Mouse (Mus musculus): ENCODE results near the gene Zdhhc16.
"Not testable (repeated sequence)": the region's sequence is repeated elsewhere in the genome, so short reads cannot be mapped to it uniquely, and the experiment has no call there.

The Zdhhc16 gene

GRCm38 (mm10) chr19:41913774-41914591 is 19.3 kb upstream of the Zdhhc16 start:
- DNase-seq (ENCODE audit: extremely low read depth, low read depth): no peak

- not testable (repeated sequence) for DNase-seq (ENCODE audit: extremely low read depth, low read depth)
These were observed 18.7 kb upstream of the Zdhhc16 start for GRCm38 (mm10) chr19:41914592-41914882.

GRCm38 (mm10) chr19:41915294-41915693 is 18.0 kb upstream of the Zdhhc16 start:
- no peak for DNase-seq (ENCODE audit: extremely low read depth, low read depth)

- no peak for DNase-seq (ENCODE audit: extremely low read depth, low read depth)
These were observed 16.4 kb upstream of the Zdhhc16 start for GRCm38 (mm10) chr19:41916853-41917252.

DNA sequence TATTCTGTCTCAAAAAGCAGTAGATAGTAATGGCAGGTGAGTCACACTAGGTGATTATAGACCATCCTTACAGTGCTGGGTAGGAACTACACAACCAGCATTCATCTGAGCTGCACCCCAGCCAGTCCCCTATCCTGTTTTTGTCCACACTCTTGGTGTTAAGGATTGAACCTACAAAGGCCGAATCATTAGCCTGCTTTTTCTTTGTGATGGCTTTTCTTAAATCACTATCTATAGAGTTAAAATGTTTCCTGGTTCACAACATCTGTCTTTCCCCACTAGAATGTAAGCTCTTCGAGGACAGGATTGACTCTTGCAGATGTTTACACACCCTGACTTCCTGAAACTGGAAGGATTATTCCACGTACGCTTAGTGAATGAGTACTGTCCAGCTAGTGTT is 13.8 kb upstream of the Zdhhc16 start:
- DNase-seq (ENCODE audit: extremely low read depth, low read depth): no peak

- no peak for DNase-seq (ENCODE audit: extremely low read depth, low read depth)
These were observed 12.7 kb upstream of the Zdhhc16 start for GRCm38 (mm10) chr19:41920412-41921067.

GRCm38 (mm10) chr19:41932686-41933085 is 594 bp upstream of the Zdhhc16 start:
- DNase-seq (ENCODE audit: extremely low read depth, low read depth): peak; percentile 79

GRCm38 (mm10) chr19:41934124-41934523 is 844 bp downstream of the Zdhhc16 start:
- peak; percentile 31 for DNase-seq (ENCODE audit: extremely low read depth, low read depth)

GRCm38 (mm10) chr19:41935921-41936320 is 2.6 kb downstream of the Zdhhc16 start:
- DNase-seq (ENCODE audit: extremely low read depth, low read depth): no peak

DNA sequence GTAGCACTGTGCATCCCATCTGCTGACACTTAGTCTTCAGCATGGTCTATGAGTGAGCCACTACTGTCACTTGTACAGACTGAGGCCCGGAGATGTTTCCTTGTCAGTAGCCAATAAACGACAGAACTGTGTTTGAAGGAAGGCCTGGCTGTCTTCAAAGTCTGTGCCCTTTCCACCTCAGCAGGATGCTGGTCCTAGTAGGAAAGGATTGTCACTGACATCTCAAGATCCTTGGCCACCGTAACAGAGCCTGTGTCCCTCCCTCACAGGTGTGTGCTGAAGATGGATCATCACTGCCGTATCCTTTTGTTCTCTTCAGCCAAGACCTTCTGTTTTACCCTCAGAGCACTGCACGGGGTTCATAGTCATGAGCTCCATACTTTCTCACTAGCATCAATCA is 5.3 kb downstream of the Zdhhc16 start:
- DNase-seq (ENCODE audit: extremely low read depth, low read depth): no peak

DNA sequence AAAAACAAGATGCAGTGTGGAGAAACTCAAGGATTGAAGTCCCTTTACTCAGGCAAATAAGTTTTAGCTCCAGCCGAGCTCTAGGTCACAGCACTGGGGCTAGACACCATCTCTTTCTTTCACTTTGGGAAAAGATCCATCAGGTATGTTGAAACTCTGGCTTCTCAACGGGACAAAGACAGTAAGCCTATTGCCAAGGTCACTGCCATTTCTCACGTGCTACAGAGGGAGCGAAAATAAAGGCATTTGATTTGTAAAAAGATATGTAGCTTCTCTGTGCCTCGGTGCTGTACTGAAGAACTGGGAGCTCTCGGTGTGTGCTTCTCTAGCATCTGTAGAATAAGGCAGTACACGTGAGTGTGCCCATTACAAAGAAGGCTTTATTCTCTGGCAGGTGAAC is 10.6 kb downstream of the Zdhhc16 start:
- DNase-seq (ENCODE audit: extremely low read depth, low read depth): no peak

- peak; percentile 23 for DNase-seq (ENCODE audit: extremely low read depth, low read depth)
These were observed 19.0 kb downstream of the Zdhhc16 start for GRCm38 (mm10) chr19:41952287-41952686.

DNA sequence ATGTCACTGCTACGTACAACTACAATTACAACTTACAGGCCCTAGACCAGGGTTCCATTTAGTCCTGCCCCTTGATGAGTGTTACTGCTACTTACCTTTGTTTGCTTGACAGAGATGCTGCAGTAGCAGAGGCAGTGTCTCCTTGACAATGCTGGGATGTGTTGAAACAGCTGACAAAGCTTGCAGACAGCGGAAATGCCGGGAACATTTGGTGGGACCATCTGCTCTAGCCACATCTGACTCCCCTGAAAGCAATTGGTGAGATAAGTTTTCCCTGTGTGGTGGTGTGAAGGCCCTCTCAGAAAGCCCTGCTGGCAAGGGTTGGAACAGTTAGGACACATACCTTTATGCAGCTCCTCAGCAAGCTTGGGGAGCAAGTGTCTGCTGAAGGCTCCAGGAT is 20.3 kb downstream of the Zdhhc16 start:
- DNase-seq (ENCODE audit: extremely low read depth, low read depth): no peak

GRCm38 (mm10) chr19:41969618-41970017 is 36.3 kb downstream of the Zdhhc16 start:
- DNase-seq (ENCODE audit: extremely low read depth, low read depth): no peak

- DNase-seq (ENCODE audit: extremely low read depth, low read depth): no peak
These were observed 40.9 kb downstream of the Zdhhc16 start for GRCm38 (mm10) chr19:41973891-41974794.

DNA sequence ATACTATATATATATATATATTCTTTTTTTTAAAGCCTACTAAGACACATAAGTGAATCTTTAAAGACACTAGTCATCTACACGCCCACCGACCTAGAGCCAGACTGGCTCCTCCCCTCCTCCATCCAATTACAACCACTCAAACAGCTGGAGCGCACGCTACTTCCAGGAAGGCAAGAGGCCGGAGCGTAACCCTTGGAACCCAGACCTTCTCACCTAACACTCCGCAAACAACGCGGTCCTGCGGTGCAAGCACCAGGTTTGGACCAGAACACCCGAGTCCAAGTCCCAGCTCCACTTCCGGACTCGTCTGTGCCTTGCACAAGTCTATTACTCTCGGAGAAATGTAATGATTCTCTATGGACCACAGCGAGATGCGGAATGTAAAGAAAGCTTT is 47.1 kb downstream of the Zdhhc16 start:
- DNase-seq (ENCODE audit: extremely low read depth, low read depth): peak; percentile 65

GRCm38 (mm10) chr19:41980819-41981594 is 47.7 kb downstream of the Zdhhc16 start, which contains the start of gene Mms19:
Mms19 (minus strand) TSS chr19:41981157.
- DNase-seq (ENCODE audit: extremely low read depth, low read depth): peak; percentile 96

DNA sequence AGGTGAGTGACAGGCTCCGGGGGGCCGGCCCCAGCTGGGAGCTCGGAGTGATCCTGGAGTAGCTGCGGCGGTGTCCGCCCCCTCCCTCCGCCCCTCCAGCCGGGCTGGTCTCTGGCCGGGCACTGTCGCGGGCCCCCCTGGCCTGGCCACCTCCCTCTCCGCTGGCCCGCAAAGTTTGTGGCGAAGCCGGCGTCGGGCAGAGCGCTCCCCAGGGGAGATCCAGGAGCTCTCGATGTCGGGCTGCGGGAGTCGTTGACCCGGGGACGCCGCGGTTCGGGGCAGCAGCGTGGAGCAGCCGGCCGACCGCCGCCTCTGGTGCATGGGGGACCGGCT is 48.3 kb downstream of the Zdhhc16 start, which contains the start of gene Ubtd1:
Gene Ubtd1 (plus strand): TSS at position 169 of the 333 bp plus-strand sequence.
- DNase-seq (ENCODE audit: extremely low read depth, low read depth): no peak

- DNase-seq (ENCODE audit: extremely low read depth, low read depth): peak; percentile 9
These were observed 48.9 kb downstream of the Zdhhc16 start for GRCm38 (mm10) chr19:41981931-41982790.

- DNase-seq (ENCODE audit: extremely low read depth, low read depth): peak; percentile 41
These were observed 49.5 kb downstream of the Zdhhc16 start for GRCm38 (mm10) chr19:41982791-41983150.
